Mouse (Mus musculus): ENCODE results near the gene Atf7ip.
A peak's percentile ranks its signal among the peaks of the same experiment; 100 is the strongest.

Atf7ip gene

DNA sequence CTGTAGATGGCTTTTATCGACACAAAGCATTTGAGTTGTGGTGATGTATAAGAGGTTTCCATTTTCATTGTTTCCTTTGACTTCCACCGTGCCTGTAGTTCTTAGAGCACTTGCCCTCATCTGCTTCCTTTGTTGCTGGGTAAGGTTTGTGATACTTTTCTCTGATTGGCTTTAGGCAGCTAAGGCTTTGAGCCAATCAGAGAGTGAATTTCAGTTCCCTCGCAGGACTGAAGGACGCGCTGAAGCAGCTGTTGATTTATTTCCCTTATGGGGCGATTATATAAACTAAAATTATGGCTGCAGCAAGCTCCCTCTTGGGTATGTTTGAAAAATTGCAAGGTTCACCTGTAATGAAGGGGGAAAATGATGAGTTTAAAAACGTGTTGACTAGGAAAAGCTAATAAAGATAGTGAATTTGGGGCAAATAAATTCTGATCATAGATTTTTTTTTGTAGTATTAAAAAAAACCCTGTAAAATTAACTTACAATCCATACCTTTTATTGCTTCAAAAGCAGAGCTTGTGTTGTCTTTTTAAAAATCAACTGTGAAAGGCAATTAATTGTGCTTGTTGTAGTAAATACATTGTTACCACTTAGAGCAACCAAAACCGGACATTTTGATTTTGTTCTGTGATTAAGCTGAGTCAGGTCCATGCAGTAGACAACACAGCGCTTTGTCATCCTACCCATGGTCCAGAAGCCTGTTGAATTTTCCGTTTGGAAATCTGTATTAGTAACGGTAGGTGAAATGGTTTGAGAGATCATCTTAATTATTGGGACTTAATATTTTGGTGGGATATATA is 48.0 kb downstream of the Atf7ip start:
- peak; percentile 42 to 64 for DNase-seq (ENCODE audit: low spot score in 2 of 2)

- DNase-seq (ENCODE audit: low spot score in 2 of 2): no peak
Measured at GRCm38 (mm10) chr6:136554774-136555522, 49.0 kb downstream of the Atf7ip start.

DNA sequence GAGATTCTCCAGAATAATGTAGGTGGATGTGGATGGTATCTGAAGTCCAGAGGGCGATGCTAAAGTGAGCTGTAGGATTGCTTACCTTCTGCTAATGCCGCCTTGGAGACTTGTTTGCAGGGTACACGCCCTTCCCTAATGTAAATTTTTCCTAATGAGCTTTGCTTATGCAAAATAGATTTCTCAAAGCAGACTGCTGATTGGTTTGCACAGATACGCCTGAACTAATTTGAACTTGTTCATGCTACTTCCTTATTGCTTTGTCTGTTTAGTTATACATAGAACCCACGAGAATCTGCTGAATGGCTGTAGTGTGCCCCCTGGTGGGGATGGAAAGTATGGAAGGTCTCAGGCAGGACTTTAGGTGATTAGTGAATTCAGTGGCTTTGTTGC is 49.6 kb downstream of the Atf7ip start:
- DNase-seq (ENCODE audit: low spot score in 2 of 2): peak; percentile 55 to 77

DNA sequence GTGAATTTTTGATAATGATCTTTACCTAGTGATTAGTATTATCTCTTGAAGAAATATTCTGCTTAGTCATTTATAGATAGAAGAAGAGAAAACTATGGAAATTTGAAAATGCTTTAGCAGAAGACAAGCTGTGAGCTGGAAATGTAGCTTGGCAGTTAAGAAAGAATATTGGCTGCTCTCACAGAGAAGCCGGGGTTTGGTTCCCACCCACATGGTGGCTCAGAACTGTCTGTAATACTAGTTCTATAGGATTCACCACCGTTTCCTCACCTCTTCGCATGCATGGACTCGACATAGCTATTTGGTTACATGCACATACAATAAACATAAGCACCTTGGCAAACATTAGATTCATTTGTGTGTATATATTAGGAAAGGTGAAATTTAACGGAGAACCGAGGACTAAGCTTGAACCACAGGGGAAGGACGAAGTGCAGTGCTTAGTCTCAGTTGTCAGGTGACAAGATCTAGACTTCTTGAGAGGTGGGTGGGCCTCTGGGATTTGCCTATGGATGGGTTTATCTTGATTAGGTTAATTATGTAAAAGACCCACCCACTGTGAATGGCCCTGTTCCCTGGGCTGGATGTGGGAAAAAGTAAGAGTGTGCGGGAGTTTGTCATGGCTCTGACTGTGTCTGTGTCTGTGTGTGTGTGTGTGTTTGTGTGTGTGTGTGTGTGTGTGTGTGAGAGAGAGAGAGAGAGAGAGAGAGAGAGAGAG is 52.5 kb downstream of the Atf7ip start:
- DNase-seq (ENCODE audit: low spot score in 2 of 2): no peak

GRCm38 (mm10) chr6:136566002-136566401 is 60.0 kb downstream of the Atf7ip start:
- DNase-seq (ENCODE audit: low spot score in 2 of 2): no peak

GRCm38 (mm10) chr6:136590739-136591138 is 84.8 kb downstream of the Atf7ip start:
- DNase-seq (ENCODE audit: low spot score in 2 of 2): no peak

DNA sequence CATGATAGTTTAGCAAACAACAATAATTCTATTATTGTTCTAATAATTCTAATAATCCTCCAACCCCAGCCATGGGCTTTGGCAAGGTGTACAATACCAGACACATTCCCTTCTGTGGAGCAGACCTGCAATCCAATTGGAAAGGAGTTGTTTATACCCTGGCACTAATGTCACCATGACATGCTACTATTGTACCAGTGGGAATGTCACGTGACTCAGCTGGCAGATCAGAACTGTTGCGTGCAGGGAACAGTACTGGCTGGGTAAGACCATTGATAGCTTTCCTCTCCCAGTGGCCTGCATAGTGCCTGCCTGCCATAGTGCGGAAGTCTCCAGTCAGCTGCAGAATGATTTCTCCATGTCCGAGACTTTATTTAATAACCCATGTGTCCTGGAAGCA is 88.6 kb downstream of the Atf7ip start:
- DNase-seq (ENCODE audit: low spot score in 2 of 2): no peak

GRCm38 (mm10) chr6:136602601-136603000 is 96.6 kb downstream of the Atf7ip start:
- no peak for DNase-seq (ENCODE audit: low spot score in 2 of 2)

- DNase-seq (ENCODE audit: low spot score in 2 of 2): no peak
Measured at GRCm38 (mm10) chr6:136611351-136612215, 105.6 kb downstream of the Atf7ip start.

DNA sequence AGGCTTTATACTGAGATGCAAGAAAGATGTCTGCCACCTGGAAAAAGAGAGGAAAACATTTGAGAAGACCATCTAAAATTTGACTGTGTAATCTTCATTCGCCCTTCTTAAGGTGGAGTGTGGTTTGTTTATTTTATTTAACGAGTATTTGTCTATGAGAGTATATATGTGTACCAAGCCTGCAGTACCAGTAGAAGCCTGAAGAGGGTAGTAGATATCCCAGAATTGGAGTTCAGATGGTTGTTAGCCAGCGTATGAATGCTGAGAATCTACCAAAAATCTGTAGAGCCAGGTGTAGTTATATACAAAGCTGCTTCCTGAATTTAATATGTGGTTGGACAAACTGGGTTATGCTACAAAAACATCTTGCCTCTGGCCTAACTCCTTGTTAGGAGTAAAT is 106.3 kb downstream of the Atf7ip start:
- DNase-seq (ENCODE audit: low spot score in 2 of 2): no peak

DNA sequence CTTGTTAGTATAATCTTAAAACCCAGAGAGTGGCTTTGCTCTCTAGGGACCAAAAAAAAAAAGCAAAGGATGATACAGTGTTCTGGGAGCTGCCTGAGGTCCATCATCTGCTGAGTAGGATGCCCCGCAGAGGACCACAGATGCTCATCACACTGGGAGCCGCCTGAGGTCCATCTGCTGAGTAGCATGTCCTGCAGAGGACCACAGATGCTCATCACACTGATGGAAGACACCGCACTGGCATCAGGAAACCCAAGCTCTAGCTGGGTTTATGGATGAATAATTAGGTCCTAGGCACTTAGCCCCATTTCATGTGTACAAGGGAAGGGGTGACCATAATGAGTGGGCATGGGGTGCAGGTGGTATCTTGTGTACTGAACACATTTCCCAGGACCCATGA is 108.2 kb downstream of the Atf7ip start:
- no peak for DNase-seq (ENCODE audit: low spot score in 2 of 2)

- peak; percentile 80 to 87 for DNase-seq (ENCODE audit: low spot score in 2 of 2)
Measured at GRCm38 (mm10) chr6:136620361-136621139, 114.6 kb downstream of the Atf7ip start.

DNA sequence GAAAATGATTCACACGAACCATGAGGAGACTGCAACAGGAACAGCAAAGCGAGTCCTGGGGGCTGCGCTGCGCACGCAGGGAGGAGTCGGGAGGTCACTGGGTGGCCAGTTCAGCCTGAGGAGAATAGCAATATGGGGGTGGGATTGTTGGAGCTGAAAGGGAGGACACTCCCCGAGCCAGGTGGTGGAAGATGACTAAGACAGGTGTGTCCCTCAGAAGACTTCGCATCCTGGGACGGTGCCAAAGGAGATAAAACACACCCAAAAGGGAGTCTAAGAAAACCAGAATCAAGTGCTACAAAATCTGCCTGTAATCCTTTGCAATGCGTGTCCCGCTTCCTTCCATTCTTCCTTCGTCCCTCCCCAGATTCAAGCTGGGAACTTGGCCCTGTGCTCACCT is 119.5 kb downstream of the Atf7ip start:
- no peak for DNase-seq (ENCODE audit: low spot score in 2 of 2)

- DNase-seq (ENCODE audit: low spot score in 2 of 2): no peak
Measured at GRCm38 (mm10) chr6:136629639-136630038, 123.7 kb downstream of the Atf7ip start.

- no peak for DNase-seq (ENCODE audit: low spot score in 2 of 2)
Measured at GRCm38 (mm10) chr6:136631519-136631918, 125.6 kb downstream of the Atf7ip start.

DNA sequence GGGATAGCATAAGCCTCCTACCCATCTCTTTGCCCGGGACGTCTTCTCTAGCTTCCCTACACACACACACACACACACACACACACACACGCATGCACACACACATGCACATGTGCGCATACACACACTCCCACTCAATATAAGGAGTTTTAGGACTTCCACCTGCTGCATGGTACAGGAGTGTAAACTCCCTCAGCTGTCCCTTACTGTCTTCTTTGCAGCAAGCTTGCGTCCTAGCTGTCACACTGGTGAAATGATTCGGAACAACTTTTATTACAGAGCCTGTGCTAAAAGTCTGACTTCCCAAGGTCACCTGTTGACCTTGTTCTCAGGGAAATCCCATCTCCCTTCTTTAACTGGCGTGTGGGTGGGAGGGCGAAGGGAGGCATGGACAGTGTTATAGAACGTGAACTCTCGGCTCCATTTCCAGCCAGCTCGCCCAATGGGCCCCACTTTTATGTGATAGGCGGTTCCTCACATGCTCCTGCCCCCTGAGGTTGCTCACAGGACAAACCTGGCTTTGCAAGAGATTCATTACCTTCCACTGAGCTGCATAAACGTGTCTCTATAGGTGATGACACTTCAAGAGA is 126.1 kb downstream of the Atf7ip start:
- DNase-seq (ENCODE audit: low spot score in 2 of 2): no peak

GRCm38 (mm10) chr6:136633154-136633553 is 127.2 kb downstream of the Atf7ip start:
- no peak for DNase-seq (ENCODE audit: low spot score in 2 of 2)

DNA sequence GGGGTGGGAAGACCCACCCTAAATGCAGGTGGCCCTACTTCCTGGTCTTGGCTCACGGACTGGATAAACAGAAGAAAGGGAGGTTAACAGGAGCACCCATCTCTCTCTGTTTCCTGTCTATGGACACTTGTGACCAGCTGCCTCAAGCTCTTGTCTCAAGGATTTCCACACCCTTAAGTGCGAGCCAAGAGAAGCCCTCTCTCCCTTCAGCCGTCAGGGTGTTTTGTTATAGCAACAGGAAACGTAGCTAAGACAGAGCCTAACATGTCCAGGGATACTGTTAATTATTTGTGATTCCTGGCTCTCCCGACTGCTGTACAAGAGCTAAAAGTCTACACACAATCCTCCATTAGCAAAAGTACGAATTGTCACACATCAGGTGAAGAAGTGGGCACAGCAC is 127.8 kb downstream of the Atf7ip start:
- no peak for DNase-seq (ENCODE audit: low spot score in 2 of 2)

- no peak for DNase-seq (ENCODE audit: low spot score in 2 of 2)
Measured at GRCm38 (mm10) chr6:136634982-136635381, 129.0 kb downstream of the Atf7ip start.

- no peak for DNase-seq (ENCODE audit: low spot score in 2 of 2)
Measured at GRCm38 (mm10) chr6:136644171-136644570, 138.2 kb downstream of the Atf7ip start.

Measured in frontal cortex, postnatal 36 days (tissue).